In the genomic region with DNA sequence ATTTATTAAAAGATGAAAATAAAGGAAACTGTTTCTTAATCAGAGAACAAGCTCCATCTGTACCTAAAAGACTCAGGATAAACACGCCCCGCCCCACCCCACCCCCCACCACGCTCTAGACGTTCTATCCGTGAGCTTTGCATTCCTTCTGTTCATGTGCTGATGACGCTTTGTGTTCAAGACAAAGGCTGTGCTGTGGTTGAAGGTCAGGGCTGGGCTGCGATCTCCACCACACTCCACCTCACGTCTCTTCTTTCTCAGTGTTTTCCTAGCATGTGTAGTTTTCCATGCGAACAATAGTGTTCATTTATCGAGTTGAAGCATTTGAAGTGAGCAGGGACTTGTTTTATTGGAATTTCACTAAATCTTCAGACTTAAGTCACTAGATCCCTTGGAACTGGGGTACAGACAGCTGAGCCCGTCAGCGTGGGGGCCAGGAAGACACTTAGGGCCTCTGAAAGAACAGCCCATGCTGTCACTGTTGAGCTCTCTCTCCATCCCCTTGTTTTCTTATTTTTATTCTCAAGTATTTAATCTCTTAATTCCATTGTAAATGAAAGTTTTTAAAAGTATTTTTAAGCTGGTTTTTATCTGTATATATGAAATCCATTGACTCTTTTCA, we compare ENCODE assay signal across 11 mouse cellular contexts.
DNase-seq lines count a peak whose midpoint lies in the region; ATAC-seq and TF ChIP-seq lines count a peak whose summit lies in the region.
"Had no signal": no experiment of that assay in that cellular context is flagged by ENCODE, and none has a peak within 500 bp of the region (broad histone marks: within the 10 kb centered on the region; RNA-seq: fewer than 3 reads in every experiment).

No protein-coding gene starts in this region.

- no peak for TF ChIP-seq CTCF in layer of hippocampus, adult 2 months (conservative IDR thresholded peaks at IDR 0.05)

- no peaks in the 10 kb centered on the region for H3K36me3 ChIP-seq in heart, embryonic 16.5 days (ENCODE audit: control insufficient read depth, insufficient read depth)
- H3K36me3 ChIP-seq in forebrain, embryonic 12.5 days (replicated peaks), result no peaks in the 10 kb centered on the region
- H3K36me3 ChIP-seq in limb, embryonic 14.5 days (ENCODE audit: control insufficient read depth, insufficient read depth, low read length), result no peaks in the 10 kb centered on the region
- H3K36me3 ChIP-seq in stomach, embryonic 15.5 days, result no peaks in the 10 kb centered on the region
- H3K36me3 ChIP-seq: liver, embryonic 15.5 days had no signal

- no peak for ATAC-seq in heart, embryonic 16.5 days (replicated peaks; ENCODE audit: extremely low read depth, insufficient read depth, low FRiP score)
- peak; percentile 58; the same call in 1 of the 2 replicates for ATAC-seq in forebrain, embryonic 12.5 days (ENCODE audit: low FRiP score)
- ATAC-seq in limb, embryonic 14.5 days (ENCODE audit: low FRiP score, low read depth), result no peak
- ATAC-seq in stomach, embryonic 15.5 days (ENCODE audit: insufficient read depth, low FRiP score, low read depth), result peak; percentile 58; the same call in 1 of the 2 replicates

- no peak for TF ChIP-seq POLR2A in limb, embryonic 14.5 days (IDR thresholded peaks at IDR 0.05; ENCODE audit: borderline replicate concordance, extremely low read depth, insufficient read depth, insufficient read length)

- H3K9ac ChIP-seq in heart, embryonic 16.5 days (ENCODE audit: low read length), result no peak overlapping the region
- no peak overlapping the region for H3K9ac ChIP-seq in forebrain, embryonic 12.5 days
- H3K9ac ChIP-seq in limb, embryonic 14.5 days (ENCODE audit: low read depth, low read length, severe bottlenecking), result no peak overlapping the region
- no peak overlapping the region for H3K9ac ChIP-seq in stomach, embryonic 15.5 days
- H3K9ac ChIP-seq: liver, embryonic 15.5 days had no signal

- H3K9me3 ChIP-seq in heart, embryonic 16.5 days (replicated peaks; ENCODE audit: control insufficient read depth, low read length), result no peaks in the 10 kb centered on the region
- no peaks in the 10 kb centered on the region for H3K9me3 ChIP-seq in forebrain, embryonic 12.5 days
- H3K9me3 ChIP-seq in limb, embryonic 14.5 days (ENCODE audit: control insufficient read depth, low read length), result no peaks in the 10 kb centered on the region
- H3K9me3 ChIP-seq in stomach, embryonic 15.5 days, result no peaks in the 10 kb centered on the region
- H3K9me3 ChIP-seq: liver, embryonic 15.5 days had no signal

- H3K4me1 ChIP-seq in heart, embryonic 16.5 days (ENCODE audit: control insufficient read depth, insufficient read depth, low read length), result no peaks in the 10 kb centered on the region
- H3K4me1 ChIP-seq in forebrain, embryonic 12.5 days, result peaks cover 5% of the 10 kb centered on the region
- H3K4me1 ChIP-seq in limb, embryonic 14.5 days (ENCODE audit: control insufficient read depth, insufficient read depth, low read length), result no peaks in the 10 kb centered on the region
- no peaks in the 10 kb centered on the region for H3K4me1 ChIP-seq in stomach, embryonic 15.5 days
- H3K4me1 ChIP-seq: liver, embryonic 15.5 days had no signal

- H3K27me3 ChIP-seq in heart, embryonic 16.5 days (ENCODE audit: control insufficient read depth, insufficient read depth, low read length), result no peaks in the 10 kb centered on the region
- no peaks in the 10 kb centered on the region for H3K27me3 ChIP-seq in forebrain, embryonic 12.5 days
- H3K27me3 ChIP-seq in limb, embryonic 14.5 days (ENCODE audit: control insufficient read depth, insufficient read depth, low read length), result no peaks in the 10 kb centered on the region
- no peaks in the 10 kb centered on the region for H3K27me3 ChIP-seq in stomach, embryonic 15.5 days (replicated peaks)
- H3K27me3 ChIP-seq: liver, embryonic 15.5 days had no signal

- no peak overlapping the region for H3K27ac ChIP-seq in heart, embryonic 16.5 days (ENCODE audit: low read length)
- no peak overlapping the region for H3K27ac ChIP-seq in forebrain, embryonic 12.5 days
- no peak overlapping the region for H3K27ac ChIP-seq in limb, embryonic 14.5 days (replicated peaks; ENCODE audit: low read depth, low read length)
- H3K27ac ChIP-seq in stomach, embryonic 15.5 days, result no peak overlapping the region
- H3K27ac ChIP-seq in layer of hippocampus, adult 2 months, result no peak overlapping the region
- H3K27ac ChIP-seq: liver, embryonic 15.5 days had no signal

- no peak overlapping the region for H3K4me3 ChIP-seq in heart, embryonic 16.5 days (ENCODE audit: low read length)
- no peak overlapping the region for H3K4me3 ChIP-seq in forebrain, embryonic 12.5 days (replicated peaks)
- H3K4me3 ChIP-seq in limb, embryonic 14.5 days (replicated peaks; ENCODE audit: low read length), result no peak overlapping the region
- no peak overlapping the region for H3K4me3 ChIP-seq in stomach, embryonic 15.5 days (replicated peaks)
- H3K4me3 ChIP-seq in layer of hippocampus, adult 2 months, result no peak overlapping the region
- H3K4me3 ChIP-seq: liver, embryonic 15.5 days; myocyte had no signal

- 0 out of 2 replicates have a peak overlapping the region, but pooled peaks have one; percentile 23 for H3K4me2 ChIP-seq in heart, embryonic 16.5 days (ENCODE audit: low read depth, low read length)
- peak overlapping the region; percentile 29 for H3K4me2 ChIP-seq in forebrain, embryonic 12.5 days
- 0 out of 2 replicates have a peak overlapping the region, but pooled peaks have one; percentile 16 for H3K4me2 ChIP-seq in limb, embryonic 14.5 days (replicated peaks; ENCODE audit: low read depth, low read length, severe bottlenecking)
- no peak overlapping the region for H3K4me2 ChIP-seq in stomach, embryonic 15.5 days
- H3K4me2 ChIP-seq: liver, embryonic 15.5 days had no signal

- 28% methylated on average over 12 of the region's 12 CpGs for WGBS in heart, embryonic 16.5 days
- WGBS in forebrain, embryonic 12.5 days, result 6% methylated on average over 12 of the region's 12 CpGs
- 30% methylated on average over 12 of the region's 12 CpGs for WGBS in limb, embryonic 14.5 days
- 32% methylated on average over 12 of the region's 12 CpGs for WGBS in stomach, embryonic 15.5 days

- DNase-seq in heart, adult 11 months, result no peak
- no peak for DNase-seq in limb, embryonic 14.5 days (ENCODE audit: low spot score)
- no peak for DNase-seq in layer of hippocampus, adult 2 months (ENCODE audit: low spot score in 2 of 2)
- DNase-seq in thymus, postnatal 0 days (ENCODE audit: low spot score), result no peak
- DNase-seq in gastrocnemius, postnatal 25 days, result no peak
- DNase-seq: cerebellum, postnatal 36 days had no signal

Comparison
In these comparisons a context has a peak if more than half of its experiments do, and no peak if none do; other contexts are left out.
1. ATAC-seq: peak in forebrain, embryonic 12.5 days (single experiment) and stomach, embryonic 15.5 days (single experiment); none in heart, embryonic 16.5 days (single experiment) and limb, embryonic 14.5 days (single experiment).